Mouse (Mus musculus) neural tube, embryonic 15.5 days (tissue): Measurements from ENCODE around the gene Tigar. TPM values are rescaled to one million over a fixed set of nuclear protein-coding genes. Genes with fewer than 3 reads are reported as not detected.

Experiments used
- ATAC-seq: fragments of 200-750 bp; cut with Nextera tagmentation; 2 replicates; pipeline ENCODE4 v1.8.0; 2017; ENCODE audit warnings: mild to moderate bottlenecking, moderate TSS enrichment, moderate library complexity; ENCODE audit not compliant: low FRiP score
- H3K27ac ChIP-seq: fragments of 300-500 bp; sonication (generic); replicated peaks from 2 replicates; pipeline ENCODE4 v1.5.1; 2015; ENCODE audit warnings: mild to moderate bottlenecking, inconsistent platforms
- H3K27me3 ChIP-seq: fragments of 300-500 bp; sonication (generic); replicated peaks from 2 replicates; pipeline ENCODE4 v1.6.1; 2015; ENCODE audit warnings: inconsistent platforms
- H3K36me3 ChIP-seq: fragments of 300-500 bp; sonication (generic); 2 replicates; pipeline ENCODE4 v1.6.1; 2015; ENCODE audit warnings: inconsistent platforms
- H3K4me1 ChIP-seq: fragments of 300-500 bp; sonication (generic); 2 replicates; pipeline ENCODE4 v1.6.1; 2015; ENCODE audit warnings: inconsistent platforms
- H3K4me2 ChIP-seq: fragments of 300-500 bp; sonication (generic); 2 replicates; pipeline ENCODE4 v1.6.1; 2015; ENCODE audit warnings: inconsistent platforms, mild to moderate bottlenecking, moderate library complexity
- H3K4me3 ChIP-seq: fragments of 300-500 bp; sonication (generic); replicated peaks from 2 replicates; pipeline ENCODE4 v1.5.1; 2015; ENCODE audit warnings: mild to moderate bottlenecking, inconsistent platforms
- H3K9ac ChIP-seq: fragments of 300-500 bp; sonication (generic); replicated peaks from 2 replicates; pipeline ENCODE4 v1.6.1; 2015; ENCODE audit warnings: mild to moderate bottlenecking, inconsistent platforms
- H3K9me3 ChIP-seq: fragments of 300-500 bp; sonication (generic); replicated peaks from 2 replicates; pipeline ENCODE4 v1.6.1; 2016; ENCODE audit warnings: inconsistent platforms
- WGBS: fragments of 180-500 bp; shearing (Covaris S2); methylation state at CpG from one replicate; pipeline ENCODE4 v1.1.7; 2015; ENCODE audit warnings: mixed read lengths; 5-methylcytosine and 5-hydroxymethylcytosine counted together
- polyA plus RNA-seq: library from polyadenylated mRNA; unstranded; fragments of >200 nt; fragmentation: Nextera tagmentation; extraction: Ambion mirVana; gene quantifications from 2 replicates; pipeline ENCODE4 v1.2.1, GENCODE M21; 2015

Tigar gene
- polyA plus RNA-seq, 1 experiment from 2014 or later, result 7.3 TPM

- WGBS, result 92% methylated on average over 11 of the region's 11 CpGs
Observed at GRCm38 (mm10) chr6:127138962-127139361, 29.6 kb upstream of the Tigar start.

GRCm38 (mm10) chr6:127133433-127134245, 24.3 kb upstream of the Tigar start:
- no peak overlapping the region for H3K9ac ChIP-seq
- H3K27ac ChIP-seq, result no peak overlapping the region
- ATAC-seq, result peak; percentile 70
- H3K9me3 ChIP-seq, result no peaks in the 10 kb centered on the region
- H3K27me3 ChIP-seq, result no peaks in the 10 kb centered on the region
- WGBS, result 43% methylated on average over 16 of the region's 16 CpGs
- peak overlapping the region; percentile 50 for H3K4me2 ChIP-seq
- H3K36me3 ChIP-seq, result no peaks in the 10 kb centered on the region
- 0 out of 2 replicates have a peak, but pooled peaks cover 8% of the 10 kb centered on the region for H3K4me1 ChIP-seq
- H3K4me3 ChIP-seq, result 0 out of 2 replicates have a peak overlapping the region, but pooled peaks have one; percentile 5

More at GRCm38 (mm10) chr6:127138962-127139361, 29.6 kb upstream of the Tigar start:
- Histone ChIP-seq H3K9ac (no peak overlapping the region), H3K36me3 (no peaks in the 10 kb centered on the region), H3K27me3 (no peaks in the 10 kb centered on the region), H3K4me2 (no peak overlapping the region), H3K4me3 (no peak overlapping the region), H3K9me3 (no peaks in the 10 kb centered on the region), H3K4me1 (peaks cover 4% of the 10 kb centered on the region; the same call in 1 of the 2 replicates), H3K27ac (no peak overlapping the region)
- no peak for ATAC-seq

- no peaks in the 10 kb centered on the region for H3K36me3 ChIP-seq
- H3K9me3 ChIP-seq, result no peaks in the 10 kb centered on the region
- H3K9ac ChIP-seq, result no peak overlapping the region
- WGBS, result 49% methylated on average over 3 of the region's 3 CpGs
- no peak overlapping the region for H3K4me3 ChIP-seq
- H3K4me2 ChIP-seq, result no peak overlapping the region
- no peaks in the 10 kb centered on the region for H3K27me3 ChIP-seq
- H3K27ac ChIP-seq, result no peak overlapping the region
- no peak for ATAC-seq
- 0 out of 2 replicates have a peak, but pooled peaks cover 8% of the 10 kb centered on the region for H3K4me1 ChIP-seq
Observed at GRCm38 (mm10) chr6:127132719-127133118, 23.4 kb upstream of the Tigar start.

GRCm38 (mm10) chr6:127131946-127132345, 22.6 kb upstream of the Tigar start:
- Histone ChIP-seq H3K9me3 (no peaks in the 10 kb centered on the region), H3K4me2 (no peak overlapping the region), H3K27me3 (no peaks in the 10 kb centered on the region), H3K36me3 (no peaks in the 10 kb centered on the region), H3K4me1 (0 out of 2 replicates have a peak, but pooled peaks cover 8% of the 10 kb centered on the region), H3K9ac (no peak overlapping the region), H3K4me3 (no peak overlapping the region), H3K27ac (no peak overlapping the region)
- 92% methylated on average over 3 of the region's 3 CpGs for WGBS
- ATAC-seq, result no peak

GRCm38 (mm10) chr6:127130377-127130776, 21.0 kb upstream of the Tigar start:
- WGBS, result 75% methylated on average over 13 of the region's 13 CpGs
- Histone ChIP-seq H3K27ac (no peak overlapping the region), H3K36me3 (no peaks in the 10 kb centered on the region), H3K4me2 (no peak overlapping the region), H3K4me3 (no peak overlapping the region), H3K9ac (no peak overlapping the region), H3K9me3 (no peaks in the 10 kb centered on the region), H3K27me3 (no peaks in the 10 kb centered on the region), H3K4me1 (0 out of 2 replicates have a peak, but pooled peaks cover 8% of the 10 kb centered on the region)
- ATAC-seq, result no peak

- Histone ChIP-seq H3K27ac (no peak overlapping the region), H3K4me2 (no peak overlapping the region), H3K36me3 (no peaks in the 10 kb centered on the region), H3K9ac (no peak overlapping the region), H3K4me3 (no peak overlapping the region), H3K4me1 (0 out of 2 replicates have a peak, but pooled peaks cover 8% of the 10 kb centered on the region), H3K27me3 (no peaks in the 10 kb centered on the region), H3K9me3 (no peaks in the 10 kb centered on the region)
- ATAC-seq, result no peak
- 94% methylated on average over 14 of the region's 14 CpGs for WGBS
Observed at GRCm38 (mm10) chr6:127129659-127130058, 20.3 kb upstream of the Tigar start.

GRCm38 (mm10) chr6:127123506-127123905, 14.1 kb upstream of the Tigar start:
- no peak overlapping the region for H3K4me3 ChIP-seq
- H3K36me3 ChIP-seq, result no peaks in the 10 kb centered on the region
- H3K27ac ChIP-seq, result no peak overlapping the region
- H3K9ac ChIP-seq, result no peak overlapping the region
- H3K4me1 ChIP-seq, result no peaks in the 10 kb centered on the region
- no peak for ATAC-seq
- WGBS, result 92% methylated on average over 7 of the region's 7 CpGs
- H3K4me2 ChIP-seq, result no peak overlapping the region
- H3K9me3 ChIP-seq, result no peaks in the 10 kb centered on the region
- H3K27me3 ChIP-seq, result no peaks in the 10 kb centered on the region

GRCm38 (mm10) chr6:127122996-127123395, 13.6 kb upstream of the Tigar start:
- 88% methylated on average over 5 of the region's 5 CpGs for WGBS
- Histone ChIP-seq H3K9ac (no peak overlapping the region), H3K4me1 (no peaks in the 10 kb centered on the region), H3K36me3 (no peaks in the 10 kb centered on the region), H3K4me2 (no peak overlapping the region), H3K9me3 (no peaks in the 10 kb centered on the region), H3K27me3 (no peaks in the 10 kb centered on the region), H3K4me3 (no peak overlapping the region), H3K27ac (no peak overlapping the region)
- ATAC-seq, result no peak

GRCm38 (mm10) chr6:127122221-127122806, 13.0 kb upstream of the Tigar start:
- ATAC-seq, result no peak
- 83% methylated on average over 4 of the region's 4 CpGs for WGBS
- Histone ChIP-seq H3K4me1 (no peaks in the 10 kb centered on the region), H3K4me2 (no peak overlapping the region), H3K27ac (no peak overlapping the region), H3K4me3 (no peak overlapping the region), H3K27me3 (no peaks in the 10 kb centered on the region), H3K36me3 (no peaks in the 10 kb centered on the region), H3K9me3 (no peaks in the 10 kb centered on the region), H3K9ac (no peak overlapping the region)

GRCm38 (mm10) chr6:127114753-127115456, 5.5 kb upstream of the Tigar start:
- Histone ChIP-seq H3K4me1 (no peaks in the 10 kb centered on the region), H3K9me3 (no peaks in the 10 kb centered on the region), H3K27ac (peak overlapping the region; percentile 33), H3K36me3 (no peaks in the 10 kb centered on the region), H3K27me3 (no peaks in the 10 kb centered on the region), H3K4me2 (no peak overlapping the region), H3K9ac (no peak overlapping the region), H3K4me3 (no peak overlapping the region)
- 49% methylated on average over 23 of the region's 23 CpGs for WGBS
- peak; percentile 38; the same call in 1 of the 2 replicates for ATAC-seq

GRCm38 (mm10) chr6:127108368-127109060, 843 bp downstream of the Tigar start:
- Histone ChIP-seq H3K27ac (0 out of 2 replicates have a peak overlapping the region, but pooled peaks have one; percentile 38), H3K9ac (peak overlapping the region; percentile 51), H3K4me3 (peak overlapping the region; percentile 58), H3K27me3 (no peaks in the 10 kb centered on the region), H3K9me3 (no peaks in the 10 kb centered on the region), H3K4me2 (peak overlapping the region; percentile 85), H3K36me3 (no peaks in the 10 kb centered on the region), H3K4me1 (peaks cover 14% of the 10 kb centered on the region)
- WGBS, result 49% methylated on average over 20 of the region's 20 CpGs
- no peak for ATAC-seq
